Mouse (Mus musculus): ENCODE measurements around the gene Thap2. TPM values are rescaled to one million over a fixed set of nuclear protein-coding genes. Genes with fewer than 3 reads are reported as not detected.

Thap2 gene
- polyA plus RNA-seq, 1 experiment from 2014 or later, result 21.5 TPM

GRCm38 (mm10) chr10:115323295-115323694 lies 60.9 kb downstream of the Thap2 start:
- Histone ChIP-seq H3K4me2 (no peak overlapping the region), H3K36me3 (no peaks in the 10 kb centered on the region), H3K27ac (no peak overlapping the region), H3K9ac (no peak overlapping the region), H3K27me3 (no peaks in the 10 kb centered on the region), H3K9me3 (no peaks in the 10 kb centered on the region), H3K4me3 (no peak overlapping the region), H3K4me1 (0 out of 2 replicates have a peak, but pooled peaks cover 2% of the 10 kb centered on the region)
- ATAC-seq (ENCODE audit: insufficient number of reproducible peaks, low FRiP score, low TSS enrichment, low read depth), result no peak
- 8% methylated on average over 6 of the region's 6 CpGs for WGBS

GRCm38 (mm10) chr10:115321317-115322035 lies 62.8 kb downstream of the Thap2 start:
- H3K4me3 ChIP-seq, result no peak overlapping the region
- WGBS, result 83% methylated on average over 5 of the region's 5 CpGs
- H3K4me1 ChIP-seq, result no peaks in the 10 kb centered on the region
- ATAC-seq (ENCODE audit: insufficient number of reproducible peaks, low FRiP score, low TSS enrichment, low read depth), result no peak
- H3K27ac ChIP-seq, result no peak overlapping the region
- no peaks in the 10 kb centered on the region for H3K27me3 ChIP-seq
- no peak overlapping the region for H3K4me2 ChIP-seq
- no peak overlapping the region for H3K9ac ChIP-seq
- no peaks in the 10 kb centered on the region for H3K9me3 ChIP-seq
- no peaks in the 10 kb centered on the region for H3K36me3 ChIP-seq

Other genes with a start within 250 kb of the Thap2 start
- gene Tph2, start 199.4 kb downstream of the Thap2 start, polyA plus RNA-seq (2015; fragmentation: Nextera tagmentation; extraction: Ambion mirVana), result 0.09 TPM in 1 of 2 replicates, not detected in the other
- 52.5 and 59.9 TPM in 2 replicates for gene Tbc1d15, start 133.0 kb downstream of the Thap2 start, polyA plus RNA-seq (2015; fragmentation: Nextera tagmentation; extraction: Ambion mirVana)
- 4.0 and 4.6 TPM in 2 replicates for gene Rab21, start 68.8 kb downstream of the Thap2 start, polyA plus RNA-seq (2015; fragmentation: Nextera tagmentation; extraction: Ambion mirVana)
- gene Tmem19, start 21.9 kb downstream of the Thap2 start, polyA plus RNA-seq (2015; fragmentation: Nextera tagmentation; extraction: Ambion mirVana), result 26.6 and 28.6 TPM in 2 replicates
- 16.7 and 21.9 TPM in 2 replicates for gene Zfc3h1, start 516 bp upstream of the Thap2 start, polyA plus RNA-seq (2015; fragmentation: Nextera tagmentation; extraction: Ambion mirVana)
- gene A930009A15Rik, start 185.5 kb upstream of the Thap2 start, polyA plus RNA-seq (2015; fragmentation: Nextera tagmentation; extraction: Ambion mirVana), result not detected in 2 replicates
- gene Lgr5, start 203.3 kb upstream of the Thap2 start, polyA plus RNA-seq (2015; fragmentation: Nextera tagmentation; extraction: Ambion mirVana), result 9.3 and 11.8 TPM in 2 replicates